Mouse (Mus musculus) neural tube, embryonic 14.5 days (tissue): ENCODE results near the gene Gm21060. TPM values are rescaled to one million over a fixed set of nuclear protein-coding genes. Genes with fewer than 3 reads are reported as not detected.

Experiments used
- polyA plus RNA-seq: library from polyadenylated mRNA; unstranded; fragments of >200 nt; fragmentation: Nextera tagmentation; extraction: Ambion mirVana; gene quantifications from 2 replicates; pipeline ENCODE4 v1.2.1, GENCODE M21; 2014

The Gm21060 gene
- polyA plus RNA-seq, 1 experiment from 2014 or later: not detected

Other genes with a start within 250 kb of the Gm21060 start
- gene Zfp950, start 156.2 kb downstream of the Gm21060 start, polyA plus RNA-seq: 47.6 and 63.2 TPM in 2 replicates
- gene Gm7102, start 120.8 kb downstream of the Gm21060 start, polyA plus RNA-seq: 0.17 and 0.36 TPM in 2 replicates
- not detected in 2 replicates for gene Gm6020, start 113.2 kb downstream of the Gm21060 start, polyA plus RNA-seq
- 57.1 and 73.5 TPM in 2 replicates for gene Csf2ra, start 68.6 kb downstream of the Gm21060 start, polyA plus RNA-seq